Mouse (Mus musculus) liver, embryonic 14 days (tissue): ENCODE data around the gene Macrod2. TPM values are rescaled to one million over a fixed set of nuclear protein-coding genes. Genes with fewer than 3 reads are reported as not detected.

Source experiments
- polyA plus RNA-seq: library from polyadenylated mRNA; depleted of rRNA; stranded (reverse); fragments of >200 nt; gene quantifications from 2 replicates; pipeline ENCODE4 v1.2.3, GENCODE M21; 2012; rRNA removed

Macrod2 gene
- 2.8 and 3.1 TPM in 2 replicates for polyA plus RNA-seq

GRCm38 (mm10) chr2:140395179-140395578 lies at the start of gene Macrod2:
Gene Macrod2, plus strand, starts transcription at chr2:140395309.

GRCm38 (mm10) chr2:140389525-140389924 lies 5.6 kb upstream of the Macrod2 start, which contains the start of gene Sel1l2:
Gene Sel1l2, minus strand, starts transcription at chr2:140389706.

GRCm38 (mm10) chr2:140670963-140671702 lies 276.0 kb downstream of the Macrod2 start, which contains the start of gene Flrt3:
Gene Flrt3, minus strand, starts transcription at chr2:140671469.

Other genes with a start within 250 kb of the Macrod2 start
- gene Gm17374, start 243.3 kb upstream of the Macrod2 start, polyA plus RNA-seq: not detected in 2 replicates
- 7.3 and 7.4 TPM in 2 replicates for gene Esf1, start 224.7 kb upstream of the Macrod2 start, polyA plus RNA-seq
- 5.0 and 5.6 TPM in 2 replicates for gene Ndufaf5, start 224.7 kb upstream of the Macrod2 start, polyA plus RNA-seq
- gene Sel1l2, start 5.6 kb upstream of the Macrod2 start, polyA plus RNA-seq: not detected in 2 replicates